18 mouse cellular contexts compared by ENCODE assay signal in the genomic region with DNA sequence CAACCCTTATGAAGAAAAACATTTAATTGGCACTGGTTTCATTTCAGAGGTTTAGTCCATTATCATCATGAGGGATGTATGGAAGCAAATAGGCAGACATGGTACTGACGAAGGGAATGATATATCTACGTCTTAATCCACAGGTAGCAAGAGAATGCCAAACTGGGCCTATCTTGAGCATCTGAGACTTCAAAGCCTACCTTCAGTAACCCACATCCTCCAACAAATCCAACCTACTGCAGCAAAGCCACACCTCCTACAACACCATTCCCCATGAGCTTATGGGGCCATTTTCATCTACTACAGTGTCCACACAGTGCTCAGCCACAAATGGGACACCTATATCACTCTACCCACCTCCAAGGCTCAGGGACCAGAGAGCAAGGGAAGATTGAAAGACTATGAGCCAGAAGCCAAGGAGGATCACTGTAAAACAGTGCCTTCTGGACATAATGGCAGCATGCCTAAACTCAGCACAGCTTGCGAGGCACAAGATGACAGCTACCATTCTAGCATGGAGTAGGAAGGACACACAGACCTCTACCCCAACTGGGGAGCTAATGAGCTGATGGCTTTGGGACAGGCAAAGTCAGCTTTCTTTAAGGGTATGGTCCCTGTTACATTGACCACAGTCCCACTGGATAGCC.
A peak's percentile ranks its signal among the peaks of the same experiment; 100 is the strongest.
DNase-seq lines count a peak whose midpoint lies in the region; ATAC-seq and TF ChIP-seq lines count a peak whose summit lies in the region.
"Had no signal": no experiment of that assay in that cellular context is flagged by ENCODE, and none has a peak within 500 bp of the region (broad histone marks: within the 10 kb centered on the region; RNA-seq: fewer than 3 reads in every experiment).

No protein-coding gene starts in this region.

- no peak overlapping the region for H3K9ac ChIP-seq in hindbrain, embryonic 14.5 days
- H3K9ac ChIP-seq: embryonic facial prominence, embryonic 12.5 days; heart, embryonic 12.5 days; limb, embryonic 13.5 days; neural tube, embryonic 12.5 days had no signal

- H3K4me1 ChIP-seq in hindbrain, embryonic 14.5 days (replicated peaks; ENCODE audit: control insufficient read depth, insufficient read depth, low read length): no peaks in the 10 kb centered on the region
- no peaks in the 10 kb centered on the region for H3K4me1 ChIP-seq in hindbrain, embryonic 10.5 days (replicated peaks)
- peaks cover under 1% of the 10 kb centered on the region; the same call in 1 of the 2 replicates for H3K4me1 ChIP-seq in cerebellum, adult 2 months (ENCODE audit: control insufficient read depth, insufficient read depth, low read length)
- H3K4me1 ChIP-seq: embryonic facial prominence, embryonic 12.5 days; neural tube, embryonic 12.5 days had no signal

- H3K4me3 ChIP-seq in hindbrain, embryonic 14.5 days (replicated peaks; ENCODE audit: low read length): no peak overlapping the region
- no peak overlapping the region for H3K4me3 ChIP-seq in hindbrain, embryonic 10.5 days
- H3K4me3 ChIP-seq in cerebellum, adult 2 months (replicated peaks; ENCODE audit: insufficient read depth, low read depth, low read length): no peak overlapping the region
- H3K4me3 ChIP-seq: embryonic facial prominence, embryonic 12.5 days; heart, embryonic 12.5 days; left cerebral cortex, adult 2 months; limb, embryonic 13.5 days; neural tube, embryonic 12.5 days had no signal

- no peak for TF ChIP-seq POLR2A in cerebellum, adult 2 months (IDR thresholded peaks at IDR 0.05; ENCODE audit: borderline replicate concordance, insufficient read depth, low read length)

- no peaks in the 10 kb centered on the region for H3K36me3 ChIP-seq in hindbrain, embryonic 14.5 days (replicated peaks; ENCODE audit: control insufficient read depth, insufficient read depth)
- H3K36me3 ChIP-seq in hindbrain, embryonic 10.5 days: no peaks in the 10 kb centered on the region
- H3K36me3 ChIP-seq: embryonic facial prominence, embryonic 12.5 days; neural tube, embryonic 12.5 days had no signal

- H3K9me3 ChIP-seq in hindbrain, embryonic 14.5 days (ENCODE audit: control insufficient read depth, low read length): no peaks in the 10 kb centered on the region
- no peaks in the 10 kb centered on the region for H3K9me3 ChIP-seq in hindbrain, embryonic 10.5 days
- H3K9me3 ChIP-seq: embryonic facial prominence, embryonic 12.5 days; G1E; heart, embryonic 12.5 days; limb, embryonic 13.5 days; neural tube, embryonic 12.5 days had no signal

- no peak overlapping the region for H3K4me2 ChIP-seq in hindbrain, embryonic 14.5 days (replicated peaks)
- H3K4me2 ChIP-seq: embryonic facial prominence, embryonic 12.5 days; heart, embryonic 12.5 days; limb, embryonic 13.5 days; neural tube, embryonic 12.5 days had no signal

- ATAC-seq in hindbrain, embryonic 14.5 days (ENCODE audit: low FRiP score): peak; percentile 40; the same call in 1 of the 2 replicates
- no peak for ATAC-seq in frontal cortex, adult (ENCODE audit: low TSS enrichment)
- ATAC-seq: midbrain, embryonic 16.5 days had no signal

- no peak for TF ChIP-seq CTCF in cerebellum, adult 2 months (IDR thresholded peaks at IDR 0.05; ENCODE audit: borderline replicate concordance, insufficient read depth, low read depth, low read length)

- DNase-seq in hindbrain, embryonic 14.5 days (ENCODE audit: low spot score): no peak
- no peak for DNase-seq in hindbrain, embryonic 10.5 days (ENCODE audit: low spot score)
- DNase-seq in T-cell, adult 2 months (ENCODE audit: low spot score): peak; percentile 37
- peak; percentile 60 to 78 for DNase-seq in cerebellum, adult 2 months
- DNase-seq in induced T-regulatory cell, adult 2 months (ENCODE audit: low read depth): peak; percentile 15
- DNase-seq in frontal cortex, postnatal 36 days (ENCODE audit: low spot score in 2 of 2): no peak
- DNase-seq: adrenal gland, adult 2 months; kidney, adult 9 months; lung, postnatal 10 days; spleen, adult 18-20 months had no signal

- no peak overlapping the region for H3K27ac ChIP-seq in hindbrain, embryonic 14.5 days
- no peak overlapping the region for H3K27ac ChIP-seq in hindbrain, embryonic 10.5 days
- no peak overlapping the region for H3K27ac ChIP-seq in cerebellum, adult 2 months (ENCODE audit: insufficient read depth, low read length)
- H3K27ac ChIP-seq: embryonic facial prominence, embryonic 12.5 days; left cerebral cortex, adult 2 months; limb, embryonic 13.5 days; neural tube, embryonic 12.5 days had no signal

- no peaks in the 10 kb centered on the region for H3K27me3 ChIP-seq in hindbrain, embryonic 14.5 days (ENCODE audit: control insufficient read depth, insufficient read depth, low read length)
- H3K27me3 ChIP-seq in hindbrain, embryonic 10.5 days (ENCODE audit: insufficient read depth, poor library complexity, severe bottlenecking): no peaks in the 10 kb centered on the region
- H3K27me3 ChIP-seq in cerebellum, adult 2 months (ENCODE audit: control insufficient read depth, insufficient read depth, low read length): no peaks in the 10 kb centered on the region
- H3K27me3 ChIP-seq: embryonic facial prominence, embryonic 12.5 days; heart, embryonic 12.5 days; limb, embryonic 13.5 days; neural tube, embryonic 12.5 days had no signal

- WGBS in hindbrain, embryonic 14.5 days: 98% methylated on average over 3 of the region's 3 CpGs
- 95% methylated on average over 3 of the region's 3 CpGs for WGBS in hindbrain, embryonic 10.5 days
- 66% methylated on average over 3 of the region's 3 CpGs for WGBS in cerebellum, adult 2 months

Comparison
In these comparisons a context has a peak if more than half of its experiments do, and no peak if none do; other contexts are left out.
1. DNase-seq: peak in T-cell, adult 2 months (single experiment), cerebellum, adult 2 months (2 of 2) and induced T-regulatory cell, adult 2 months (single experiment); none in hindbrain, embryonic 14.5 days (single experiment), hindbrain, embryonic 10.5 days (single experiment) and frontal cortex, postnatal 36 days (0 of 2).